Mouse (Mus musculus) gastrocnemius, postnatal 10 days (tissue): ENCODE results near the gene Psmc5. TPM values are rescaled to one million over a fixed set of nuclear protein-coding genes. Genes with fewer than 3 reads are reported as not detected.
"Not testable (repeated sequence)": the region's sequence is repeated elsewhere in the genome, so short reads cannot be mapped to it uniquely, and the experiment has no call there.

Source experiments
- DNase-seq: peaks from one replicate; pipeline ENCODE4 v3.0.0; 2021; ENCODE audit warnings: mixed read lengths
- long read RNA-seq, 2 experiments: library from polyadenylated mRNA; stranded (forward); transcript quantifications; one replicate each; pipeline ENCODE4 v2.0.0; 2021
- total RNA-seq, 2 experiments: library from RNA; stranded (reverse); gene quantifications; 2 replicates each; pipeline ENCODE4 v1.2.3; 2021

Gene Psmc5
- 100 to 1,000 TPM; 134 to 152 TPM for total RNA-seq
- long read RNA-seq, experiment 1, transcript Psmc5-201 (11 exons, 1,316 nt): major isoform, 226 of 235 reads
- long read RNA-seq, experiment 1, partial matches to known transcripts: 6 of 235 reads
- long read RNA-seq, experiment 1, other reads (novel, unspliced or antisense): 3 of 235 reads
- long read RNA-seq, experiment 2, transcript Psmc5-201 (11 exons, 1,316 nt): major isoform, 271 of 281 reads
- long read RNA-seq, experiment 2, partial matches to known transcripts: 7 of 281 reads
- long read RNA-seq, experiment 2, other reads (novel, unspliced or antisense): 2 of 281 reads

DNA sequence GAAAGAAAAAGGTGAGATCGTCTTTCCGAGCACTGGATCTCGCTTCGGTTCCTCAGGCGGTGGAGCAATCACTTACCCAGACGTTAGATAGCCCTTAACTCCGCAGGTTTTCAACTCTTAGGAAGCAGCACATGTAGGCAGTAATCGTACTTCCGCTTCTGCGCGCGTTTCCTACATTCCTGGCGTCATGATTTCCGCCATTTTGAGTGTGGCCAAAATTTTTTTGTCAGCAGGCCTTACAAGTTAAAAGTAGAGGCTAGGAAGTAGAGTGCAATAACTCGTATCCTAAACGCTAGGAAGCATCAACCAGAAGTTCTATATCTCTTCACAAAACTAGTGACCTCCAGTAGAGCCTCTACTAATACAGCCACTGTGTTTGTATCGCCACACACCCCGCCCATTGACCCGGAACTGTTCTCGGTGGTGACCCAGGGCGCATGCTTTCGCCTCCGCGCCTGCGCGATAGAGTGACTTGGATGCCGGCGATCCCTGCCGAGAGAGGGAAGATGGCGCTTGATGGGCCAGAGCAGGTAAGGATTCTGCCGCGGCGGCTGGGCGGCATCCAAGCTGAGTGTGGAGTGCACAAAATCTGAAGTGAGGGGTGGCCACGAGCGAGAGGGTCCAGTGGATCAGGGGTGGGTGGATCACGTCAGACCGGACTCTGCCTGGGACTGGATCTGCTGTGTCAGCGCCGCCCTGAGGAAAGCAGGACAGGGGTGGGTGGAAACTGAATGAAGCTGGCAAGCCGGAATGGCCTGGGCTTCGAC, at the start of gene Psmc5, which contains the start of gene Ftsj3:
Psmc5 (plus strand) TSS at position 470 of the 767 bp plus-strand sequence.
Ftsj3 (minus strand) TSS at position 395 of the 767 bp plus-strand sequence.
- DNase-seq: peak; percentile 99

DNA sequence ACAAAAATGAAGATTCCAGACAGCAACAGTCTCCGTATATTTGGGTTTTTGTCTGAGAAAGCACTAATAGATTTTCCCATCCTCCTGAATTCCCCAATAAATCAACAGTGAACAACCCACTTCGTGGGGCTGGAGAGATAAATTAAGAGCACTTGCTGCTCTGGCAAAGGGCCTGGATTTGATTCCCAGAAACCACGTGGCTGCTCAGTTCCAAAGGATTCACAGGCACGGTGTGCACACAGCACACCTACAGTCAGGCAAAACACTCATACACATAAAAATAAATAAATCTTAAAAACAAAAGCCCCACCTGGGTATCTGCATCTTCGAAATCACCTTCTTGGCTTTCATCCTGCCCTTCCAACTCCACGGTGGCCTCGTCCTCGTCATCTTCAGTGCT, 43.2 kb upstream of the Psmc5 start:
- no peak for DNase-seq

DNA sequence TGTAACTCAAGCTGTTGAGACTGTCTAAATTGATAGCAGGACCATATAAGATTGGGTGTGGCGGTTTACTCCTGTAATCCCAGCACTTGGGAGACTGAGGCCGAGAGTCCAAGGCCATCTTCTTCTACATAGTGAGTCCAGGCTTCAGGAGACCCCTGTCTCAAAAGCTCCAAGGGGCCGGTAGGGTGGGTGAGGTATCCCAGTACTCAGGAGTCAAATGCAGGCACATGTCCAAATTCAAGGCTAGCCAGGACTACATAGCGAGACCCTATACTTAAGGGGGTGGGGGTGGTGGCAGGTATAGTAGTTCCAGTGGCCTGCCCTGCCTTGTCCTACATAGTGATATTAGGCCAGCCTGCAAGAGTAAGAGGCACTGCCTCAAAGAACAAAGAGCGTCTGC, 41.1 kb upstream of the Psmc5 start:
- no peak for DNase-seq

DNA sequence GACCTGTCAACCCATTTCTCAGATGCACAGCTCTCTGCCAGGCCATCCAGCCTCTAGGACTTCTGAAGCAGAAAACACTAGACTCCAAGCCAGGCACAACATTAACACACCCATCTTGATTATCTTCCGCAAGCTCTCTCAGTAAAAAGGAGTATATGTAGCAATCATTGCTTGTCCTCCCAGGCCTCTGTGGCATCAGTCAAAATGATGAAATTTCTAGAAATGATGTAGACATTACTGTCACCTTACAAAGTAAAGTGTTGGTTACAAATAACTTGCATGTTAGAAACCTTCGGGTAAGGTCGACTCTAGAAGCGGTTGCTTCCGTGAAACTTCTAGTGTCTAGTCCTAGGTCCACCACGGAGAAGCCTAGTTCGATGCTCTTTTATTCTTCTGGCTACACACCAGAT, 40.5 kb upstream of the Psmc5 start:
- no peak for DNase-seq

DNA sequence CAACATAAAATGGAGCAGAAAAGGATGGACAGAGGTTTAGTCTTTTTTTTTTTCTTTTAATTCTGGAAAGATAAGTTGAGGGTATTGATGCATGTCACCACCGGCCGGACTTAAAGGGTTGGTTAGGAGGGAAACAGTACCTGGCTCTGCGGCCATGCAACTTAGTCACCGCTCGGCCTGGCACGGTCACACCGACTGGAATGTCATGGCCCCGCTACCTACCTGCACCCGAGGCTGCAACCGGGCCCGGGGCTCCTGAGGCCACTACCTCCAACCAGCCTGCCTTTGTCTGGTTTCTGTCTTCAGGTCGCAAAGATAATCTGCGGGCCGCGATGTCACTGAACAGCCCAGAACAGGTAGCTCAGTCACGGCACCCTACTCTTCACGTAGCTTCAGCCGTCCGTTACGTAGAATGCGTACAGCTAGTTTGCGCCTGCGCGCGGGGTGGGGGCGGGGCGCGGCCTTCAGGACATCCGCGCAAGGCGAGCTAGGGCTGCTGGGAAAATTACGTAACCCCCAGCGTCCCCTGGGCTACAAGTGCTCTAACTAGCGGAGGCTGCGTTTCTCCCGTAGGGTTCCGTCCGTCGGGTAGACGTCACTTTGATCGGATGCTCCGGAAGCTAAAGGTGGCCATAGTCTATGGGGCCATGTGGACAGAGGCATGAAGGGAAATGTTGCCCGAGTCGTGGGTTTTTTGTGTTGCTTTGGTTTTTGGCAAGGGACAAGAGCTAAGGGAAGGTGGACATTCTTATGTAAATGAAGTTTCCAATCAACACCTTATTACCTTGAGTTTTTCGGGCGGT, 39.8 kb upstream of the Psmc5 start, which contains the start of gene Ccdc47:
Ccdc47 (minus strand) TSS at position 418 of the 803 bp plus-strand sequence.
- DNase-seq: peak; percentile 88

DNA sequence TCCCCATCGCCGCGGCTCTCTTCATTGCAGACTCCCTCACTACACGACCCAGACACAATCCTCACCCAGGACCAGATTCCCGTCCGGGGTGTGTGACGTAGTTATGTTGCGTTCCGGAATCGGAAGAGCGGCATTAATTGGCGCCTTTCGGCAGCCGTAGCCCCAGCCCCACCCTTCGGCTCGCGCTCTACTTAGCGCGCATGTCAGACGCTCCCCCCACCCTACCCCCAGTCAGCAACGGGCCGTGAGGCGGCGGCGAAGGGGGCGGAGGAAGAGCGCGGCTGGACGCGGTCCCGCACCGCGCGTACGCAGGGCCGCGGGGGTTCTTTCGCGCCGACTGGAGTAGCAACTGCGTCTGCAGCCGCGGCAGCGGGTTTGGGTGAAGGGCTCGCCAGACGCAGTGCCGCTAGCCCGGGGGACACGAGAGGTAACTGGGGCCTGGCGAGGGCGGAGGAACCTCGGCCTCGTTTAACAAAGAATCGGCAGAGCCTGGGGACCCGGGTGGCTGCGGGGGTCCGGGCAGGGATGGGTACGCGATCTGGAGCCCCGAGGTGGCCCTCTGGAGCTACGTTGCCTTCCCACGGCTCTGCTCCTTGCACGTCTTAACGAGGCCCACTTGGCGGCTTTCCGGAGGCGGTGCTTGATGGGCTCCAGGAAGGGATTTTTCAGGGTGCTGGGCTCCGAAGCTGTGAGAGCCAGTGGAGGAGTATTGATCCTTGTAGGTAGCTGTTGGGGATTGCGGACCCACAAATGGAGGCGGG, 39.0 kb upstream of the Psmc5 start, which contains the start of gene Ddx42:
Ddx42 (plus strand) TSS at position 197 of the 761 bp plus-strand sequence.
- peak; percentile 88 for DNase-seq

DNA sequence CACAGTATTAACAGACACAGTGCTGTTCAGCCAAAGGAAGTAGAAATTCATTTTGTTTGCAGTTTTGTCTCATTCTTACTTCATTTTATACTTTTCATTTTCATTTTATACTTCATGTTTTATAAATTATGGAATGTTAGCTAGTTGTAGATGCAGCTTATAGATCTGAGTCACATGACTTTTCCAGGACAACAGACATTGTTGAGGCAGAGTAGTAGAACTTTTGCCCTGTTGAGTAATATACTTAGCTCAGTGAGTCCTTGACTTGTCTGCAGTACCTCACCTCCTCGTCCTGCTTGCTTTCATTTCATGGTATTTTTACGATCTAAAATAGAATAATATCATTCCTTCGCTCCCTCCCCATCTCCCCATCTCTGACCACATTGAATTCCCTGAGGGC, 35.4 kb upstream of the Psmc5 start:
- DNase-seq: no peak

DNA sequence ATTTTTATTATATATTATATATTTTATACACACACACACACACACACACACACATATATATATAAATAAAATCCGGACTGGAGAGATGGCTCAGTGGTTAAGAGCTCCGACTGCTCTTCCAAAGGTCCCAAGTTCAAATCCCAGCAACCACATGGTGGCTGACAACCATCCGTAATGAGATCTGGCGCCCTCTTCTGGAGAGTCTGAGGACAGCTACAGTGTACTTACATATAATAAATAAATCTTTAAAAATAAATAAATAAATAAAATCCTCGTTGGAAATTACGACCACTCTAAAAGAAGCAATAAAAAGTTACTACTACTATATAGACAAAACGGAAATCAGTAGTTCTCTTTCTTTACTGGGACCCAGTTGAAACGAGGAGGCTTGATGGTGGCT, 22.0 kb upstream of the Psmc5 start:
- DNase-seq: not testable (repeated sequence)

DNA sequence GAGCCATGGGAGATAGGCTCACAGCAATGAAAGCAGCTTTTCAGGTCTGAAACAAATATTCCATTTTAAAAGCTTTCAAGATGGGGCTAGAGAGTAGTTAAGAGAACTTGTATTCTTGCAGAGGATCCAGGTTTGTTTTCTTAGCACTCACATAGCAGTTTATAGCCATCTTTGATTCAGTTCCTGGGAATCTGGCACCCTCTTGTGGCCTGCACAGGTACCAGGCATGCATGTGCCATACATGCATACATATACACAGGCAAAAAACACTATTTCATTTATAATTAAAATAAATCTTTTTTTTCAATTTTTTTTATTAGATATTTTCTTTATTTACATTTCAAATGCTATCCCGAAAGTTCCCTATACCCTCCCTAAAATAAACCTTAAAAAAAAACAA, 9.1 kb upstream of the Psmc5 start:
- no peak for DNase-seq

DNA sequence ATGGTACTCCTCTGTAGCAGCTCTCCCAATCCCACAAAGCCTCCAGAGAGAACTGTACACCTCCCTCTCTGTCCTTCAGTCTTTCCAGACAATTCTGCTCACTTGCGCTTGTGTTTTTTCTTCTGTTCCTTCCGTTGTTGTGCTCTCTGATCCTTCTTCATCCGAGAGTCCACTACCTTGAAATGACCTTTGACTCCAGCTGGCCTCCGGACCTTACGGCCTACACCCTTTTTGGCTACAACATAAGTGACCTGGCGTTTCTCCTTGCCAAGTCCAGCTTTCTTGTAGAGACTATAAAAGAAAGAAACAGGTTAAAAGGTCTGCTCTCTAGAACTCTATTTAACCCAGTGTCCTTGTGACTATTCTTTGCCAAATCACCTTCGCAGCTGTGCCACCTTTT, 6.6 kb upstream of the Psmc5 start:
- no peak for DNase-seq

DNA sequence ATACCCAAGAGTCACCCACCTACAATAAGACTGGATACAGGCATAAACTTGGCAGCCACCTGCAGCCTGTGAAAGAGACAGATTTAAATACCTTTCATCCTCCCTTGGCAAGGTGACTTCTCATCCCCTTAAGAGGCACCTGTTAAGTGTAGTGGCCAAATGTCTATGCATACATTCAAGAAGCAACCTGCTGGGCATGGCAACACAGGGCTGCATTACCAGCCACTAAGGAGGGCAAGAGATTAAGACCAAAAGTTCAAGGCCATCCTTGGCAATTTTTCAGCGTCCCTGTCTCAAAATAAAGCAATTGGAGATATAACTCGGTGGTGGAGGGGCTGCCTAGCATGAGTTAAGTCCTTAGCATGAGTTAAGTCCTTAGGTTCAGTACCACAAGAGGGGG, 1.2 kb upstream of the Psmc5 start:
- DNase-seq: no peak

DNA sequence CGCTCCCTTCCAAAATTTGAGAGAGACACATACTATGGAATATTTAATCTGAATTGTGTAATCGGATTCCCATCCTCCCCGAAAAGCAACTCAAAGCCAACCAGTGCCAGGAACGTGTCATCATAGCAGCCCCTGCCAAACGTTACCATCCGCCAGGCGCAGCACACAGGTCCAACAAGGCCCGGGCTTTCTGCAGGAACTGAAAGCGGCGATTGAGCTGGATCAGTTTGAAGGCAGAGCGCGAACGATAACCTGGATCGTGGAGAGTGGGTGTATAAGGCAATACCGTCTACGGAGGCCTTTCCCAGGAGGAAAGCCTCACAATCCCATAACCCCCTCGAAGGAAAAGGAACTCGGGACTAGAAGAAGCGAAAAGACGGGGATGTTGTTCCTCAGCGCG, 780 bp upstream of the Psmc5 start:
- no peak for DNase-seq

DNA sequence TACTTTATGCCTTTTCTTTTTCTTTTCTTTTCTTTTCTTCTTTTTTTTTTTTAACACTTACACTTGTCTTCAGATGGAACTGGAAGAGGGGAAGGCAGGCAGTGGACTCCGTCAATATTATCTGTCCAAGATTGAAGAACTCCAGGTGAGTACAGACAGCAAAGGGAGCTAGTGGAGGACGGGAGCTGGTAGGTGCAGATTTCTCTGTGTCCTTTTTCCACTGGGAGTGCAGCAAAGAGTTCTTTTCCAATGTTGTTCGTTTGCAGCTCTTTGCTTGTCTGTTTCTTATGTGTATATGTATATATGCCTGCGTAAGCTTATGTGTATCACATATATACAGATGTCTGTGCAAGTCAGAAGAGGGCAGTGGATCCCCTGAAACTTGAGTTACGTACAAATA, 821 bp downstream of the Psmc5 start:
- no peak for DNase-seq

DNA sequence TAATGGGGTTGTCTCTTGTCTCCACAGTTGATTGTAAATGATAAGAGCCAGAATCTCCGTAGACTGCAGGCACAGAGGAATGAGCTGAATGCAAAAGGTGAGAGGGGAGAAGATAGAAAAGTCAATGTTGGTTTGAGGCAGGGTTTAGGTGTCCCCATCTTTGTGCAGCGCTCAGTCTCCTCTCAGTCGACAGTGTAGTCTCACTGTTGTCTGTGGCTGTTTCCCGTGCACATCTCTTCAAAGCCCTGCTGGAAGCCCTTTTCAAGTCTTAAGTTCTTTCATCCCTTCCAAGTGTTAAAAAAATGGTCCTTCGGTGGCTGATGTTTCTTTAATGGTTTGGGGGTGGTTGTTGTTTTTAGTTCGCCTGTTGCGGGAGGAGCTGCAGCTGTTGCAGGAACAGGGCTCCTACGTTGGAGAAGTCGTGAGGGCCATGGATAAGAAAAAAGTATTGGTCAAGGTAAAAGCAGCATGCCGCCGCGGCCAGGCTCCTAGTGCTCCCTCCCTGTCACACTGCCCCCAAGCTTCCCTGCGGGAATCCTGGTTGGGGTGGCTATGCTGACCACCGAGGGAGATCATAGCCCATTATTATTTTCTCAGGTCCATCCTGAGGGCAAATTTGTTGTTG, 5.0 kb downstream of the Psmc5 start:
- DNase-seq: no peak

DNA sequence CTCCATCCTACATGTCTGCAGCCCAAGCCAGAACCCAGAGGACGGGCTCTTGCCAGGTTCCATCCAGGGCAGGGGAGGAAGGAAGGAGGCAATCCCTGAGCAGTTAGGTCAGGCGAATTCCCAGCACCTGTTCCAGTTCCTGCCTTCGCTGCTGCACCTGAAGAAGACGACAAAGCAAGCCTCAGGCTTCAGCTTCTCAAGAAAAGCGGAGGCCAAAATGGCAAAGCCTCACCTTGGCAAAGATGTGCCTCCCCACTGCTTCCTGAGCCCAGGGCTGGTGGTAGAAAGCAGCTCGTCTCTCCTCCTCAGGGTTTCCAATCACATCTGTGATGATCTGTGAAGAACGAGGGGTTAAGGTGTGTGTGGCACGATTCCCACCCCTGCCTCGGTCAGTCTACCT, 8.0 kb downstream of the Psmc5 start:
- no peak for DNase-seq

DNA sequence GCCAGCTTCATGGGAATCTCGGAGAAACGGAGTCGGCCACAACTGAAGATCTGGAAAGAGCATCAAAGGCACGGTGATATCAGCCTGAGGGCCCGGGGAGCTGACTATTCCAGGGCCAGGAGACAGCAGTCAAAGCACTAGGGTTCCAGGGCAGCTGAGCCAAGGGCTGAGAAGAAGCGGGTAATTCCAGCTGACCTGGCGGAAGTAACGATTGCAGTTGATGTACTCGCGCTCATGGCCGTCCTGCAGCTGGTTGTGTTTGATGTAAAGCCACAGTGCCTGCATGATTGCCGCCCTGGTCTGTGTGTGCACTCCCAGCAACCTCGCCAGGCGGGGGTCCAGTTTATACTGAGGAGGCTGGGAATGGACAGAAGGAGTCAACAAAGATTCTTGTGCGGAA, 9.0 kb downstream of the Psmc5 start:
- DNase-seq: no peak

DNA sequence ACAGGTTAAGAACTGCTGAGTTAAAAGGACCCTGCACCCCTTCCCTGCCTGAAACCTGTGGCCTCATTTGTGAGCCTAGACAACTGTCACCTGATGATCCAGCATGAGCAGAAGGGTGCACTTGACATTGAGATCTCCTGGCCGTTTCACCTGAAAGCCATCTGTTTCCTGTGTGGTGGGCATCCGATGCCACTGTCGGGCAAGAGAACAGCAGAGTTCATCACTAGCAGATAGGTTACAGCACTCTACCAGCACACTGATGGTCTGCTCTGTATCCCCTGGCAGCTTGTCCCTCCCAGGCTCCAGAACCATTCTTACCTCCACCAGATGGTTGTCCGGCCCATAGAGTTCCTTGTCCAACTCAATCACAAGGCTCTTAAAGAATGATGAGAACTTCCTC, 9.6 kb downstream of the Psmc5 start:
- DNase-seq: no peak

DNA sequence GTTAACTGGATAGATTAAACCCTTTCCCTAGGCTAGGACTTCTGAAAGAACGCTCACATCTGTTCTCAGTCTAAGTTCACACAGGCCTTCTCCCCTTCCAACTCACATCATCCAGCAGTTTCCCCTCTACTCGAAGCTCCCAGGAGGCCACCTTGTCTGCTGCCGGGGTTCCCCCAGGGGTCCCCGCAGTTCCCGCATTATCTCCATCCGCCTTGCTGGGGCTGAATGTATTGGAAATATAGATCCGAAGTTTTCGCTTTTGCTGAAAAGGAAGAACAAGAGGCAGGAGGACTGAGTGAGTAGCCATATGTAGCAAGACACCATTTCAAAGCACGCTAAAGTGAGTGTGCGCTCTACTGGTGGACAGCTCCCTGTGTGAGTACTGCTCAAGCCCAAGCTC, 10.5 kb downstream of the Psmc5 start:
- DNase-seq: no peak

DNA sequence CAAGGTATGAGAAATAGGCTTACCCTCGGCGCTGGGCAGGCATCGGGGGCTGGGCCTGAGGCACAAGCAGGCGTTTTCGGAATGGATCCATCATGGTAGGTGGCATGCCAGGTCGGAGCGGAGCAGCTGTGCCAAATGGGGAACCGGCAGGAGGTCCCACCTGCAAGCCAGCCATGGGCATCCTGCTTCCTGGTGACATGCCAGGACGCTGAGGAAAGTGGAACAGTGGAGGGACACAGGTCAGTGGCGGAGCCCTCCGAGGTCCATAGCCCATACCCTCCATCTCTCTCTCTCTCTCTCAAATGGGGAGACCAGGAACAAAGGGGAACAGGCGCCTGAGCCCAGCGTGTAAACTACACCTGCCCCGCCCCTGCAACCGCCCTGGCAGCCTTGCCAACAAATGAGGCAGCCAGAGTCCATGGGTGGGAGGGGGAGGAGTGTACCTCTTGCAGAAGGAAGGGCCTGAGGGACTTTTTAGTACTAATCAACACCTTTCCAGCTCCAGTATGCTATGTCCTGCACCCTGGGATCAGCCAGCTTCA, 11.4 kb downstream of the Psmc5 start:
- DNase-seq: no peak

DNA sequence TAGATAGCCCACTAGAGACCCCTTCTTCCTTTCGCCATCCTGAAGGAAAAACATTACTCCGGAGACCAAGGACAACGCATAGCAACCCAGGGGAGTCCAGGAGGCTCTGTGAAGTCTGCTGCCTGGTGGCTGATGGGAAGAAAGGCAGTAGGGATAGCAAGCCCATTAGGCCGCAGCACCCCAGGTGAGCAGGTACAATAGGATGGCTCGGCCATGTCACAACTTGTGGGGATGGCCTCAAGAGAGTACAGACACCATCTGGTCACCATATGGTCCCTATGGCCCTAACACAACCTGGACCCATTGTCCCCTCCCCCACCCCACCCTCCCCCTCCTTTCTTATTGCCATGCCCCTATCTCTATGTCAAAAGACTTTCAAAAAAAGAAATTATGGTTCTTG, 11.9 kb downstream of the Psmc5 start:
- no peak for DNase-seq
